7 mouse cellular contexts compared by ENCODE assay signal in the genomic region with DNA sequence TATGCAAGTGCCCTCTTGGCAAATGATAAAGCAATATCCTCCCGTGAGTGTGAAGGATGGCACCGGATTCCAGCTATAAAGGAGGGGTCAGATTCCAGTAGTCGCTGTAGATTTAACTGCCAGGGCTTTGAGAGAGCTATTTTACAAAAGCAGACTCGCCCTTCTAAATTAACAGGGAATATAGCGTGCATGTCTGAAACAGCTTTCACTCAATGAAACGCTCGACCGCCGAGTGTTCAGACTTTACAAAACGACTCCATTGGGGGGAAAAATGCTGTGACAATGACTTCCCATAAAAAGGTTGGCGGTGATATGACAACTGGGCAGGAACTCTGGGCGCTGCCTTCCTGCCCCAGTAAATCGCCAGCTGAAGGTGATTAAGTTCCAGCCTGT. TPM values are rescaled to one million over a fixed set of nuclear protein-coding genes. Genes with fewer than 3 reads are reported as not detected.
DNase-seq lines count a peak whose midpoint lies in the region; ATAC-seq lines count a peak whose summit lies in the region.

No protein-coding gene starts in this region.

- no peaks in the 10 kb centered on the region for H3K9me3 ChIP-seq in lung, embryonic 15.5 days
- no peaks in the 10 kb centered on the region for H3K9me3 ChIP-seq in forebrain, embryonic 13.5 days (replicated peaks)
- H3K9me3 ChIP-seq in limb, embryonic 12.5 days = no peaks in the 10 kb centered on the region

- peaks cover 13% of the 10 kb centered on the region for H3K4me1 ChIP-seq in lung, embryonic 15.5 days
- peaks cover 15% of the 10 kb centered on the region for H3K4me1 ChIP-seq in forebrain, embryonic 13.5 days
- peaks cover 14% of the 10 kb centered on the region for H3K4me1 ChIP-seq in limb, embryonic 12.5 days (replicated peaks)

- ATAC-seq in lung, embryonic 15.5 days (ENCODE audit: borderline replicate concordance, extremely low read depth, low FRiP score, low TSS enrichment) = no peak
- ATAC-seq in forebrain, embryonic 13.5 days = 0 out of 2 replicates have a peak, but pooled peaks have one; percentile 4
- no peak for ATAC-seq in limb, embryonic 12.5 days (ENCODE audit: insufficient number of reproducible peaks, insufficient read depth, low FRiP score, low TSS enrichment, low read depth)

- peak overlapping the region; percentile 84 for H3K4me2 ChIP-seq in lung, embryonic 15.5 days
- H3K4me2 ChIP-seq in forebrain, embryonic 13.5 days = peak overlapping the region; percentile 77
- peak overlapping the region; percentile 86 for H3K4me2 ChIP-seq in limb, embryonic 12.5 days

- H3K27me3 ChIP-seq in lung, embryonic 15.5 days = no peaks in the 10 kb centered on the region
- H3K27me3 ChIP-seq in forebrain, embryonic 13.5 days = no peaks in the 10 kb centered on the region
- no peaks in the 10 kb centered on the region for H3K27me3 ChIP-seq in limb, embryonic 12.5 days

- WGBS in lung, embryonic 15.5 days = 1% methylated on average over 13 of the region's 13 CpGs
- under 1% methylated on average over 13 of the region's 13 CpGs for WGBS in forebrain, embryonic 13.5 days
- WGBS in limb, embryonic 12.5 days = under 1% methylated on average over 13 of the region's 13 CpGs

- intact Hi-C loops in left cerebral cortex, postnatal 14 days (cut with DNase I) = loop anchor here (5.0 kb wide), 2 partner anchors 89 to 209 kb away; no protein-coding TSS in a partner anchor

- peak overlapping the region; percentile 84 for H3K9ac ChIP-seq in lung, embryonic 15.5 days
- H3K9ac ChIP-seq in forebrain, embryonic 13.5 days = peak overlapping the region; percentile 91
- H3K9ac ChIP-seq in limb, embryonic 12.5 days (replicated peaks) = peak overlapping the region; percentile 92

- DNase-seq in lung, postnatal 10 days = no peak
- DNase-seq in retina, postnatal 1 day = peak; percentile 62
- no peak for DNase-seq in left cerebral cortex, postnatal 14 days (ENCODE audit: low spot score in 2 of 2)
- no peak for DNase-seq in thymus, postnatal 0 days (ENCODE audit: low spot score)

- peak overlapping the region; percentile 90 for H3K4me3 ChIP-seq in lung, embryonic 15.5 days
- peak overlapping the region; percentile 69 for H3K4me3 ChIP-seq in forebrain, embryonic 13.5 days
- peak overlapping the region; percentile 79 for H3K4me3 ChIP-seq in limb, embryonic 12.5 days (replicated peaks)

- no peaks in the 10 kb centered on the region for H3K36me3 ChIP-seq in lung, embryonic 15.5 days
- no peaks in the 10 kb centered on the region for H3K36me3 ChIP-seq in forebrain, embryonic 13.5 days (ENCODE audit: poor library complexity, severe bottlenecking)
- H3K36me3 ChIP-seq in limb, embryonic 12.5 days = no peaks in the 10 kb centered on the region; the same call in 1 of the 2 replicates

- peak overlapping the region; percentile 76 for H3K27ac ChIP-seq in lung, embryonic 15.5 days
- peak overlapping the region; percentile 79 for H3K27ac ChIP-seq in forebrain, embryonic 13.5 days
- H3K27ac ChIP-seq in limb, embryonic 12.5 days = peak overlapping the region; percentile 87

RNA-seq across cellular contexts. Expression of a gene that starts 0.6 kb away (rescaled TPM):
- polyA plus RNA-seq in lung, embryonic 15.5 days (2015; fragmentation: Nextera tagmentation; extraction: Ambion mirVana) = 9.7 and 10.7 TPM in 2 replicates
- 22.2 and 24.6 TPM in 2 replicates for polyA plus RNA-seq in forebrain, embryonic 13.5 days (2015; fragmentation: Nextera tagmentation; extraction: Ambion mirVana)
- 15.1 and 15.8 TPM in 2 replicates for polyA plus RNA-seq in limb, embryonic 12.5 days (2016; fragmentation: Nextera tagmentation; extraction: Ambion mirVana)
- 10 to 100 TPM; 10.0 to 13.6 TPM for total RNA-seq in left cerebral cortex, postnatal 14 days (2021)
- 0.66 and 0.70 TPM in 2 replicates for polyA plus RNA-seq in thymus, postnatal 0 days (2015; fragmentation: Nextera tagmentation; extraction: Ambion mirVana)

RNA-seq across cellular contexts. Expression of a gene that starts 50.7 kb away (rescaled TPM):
- 46.0 and 48.3 TPM in 2 replicates for polyA plus RNA-seq in lung, embryonic 15.5 days (2015; fragmentation: Nextera tagmentation; extraction: Ambion mirVana)
- 27.7 and 30.6 TPM in 2 replicates for polyA plus RNA-seq in forebrain, embryonic 13.5 days (2015; fragmentation: Nextera tagmentation; extraction: Ambion mirVana)
- polyA plus RNA-seq in limb, embryonic 12.5 days (2016; fragmentation: Nextera tagmentation; extraction: Ambion mirVana) = 45.3 and 51.3 TPM in 2 replicates
- total RNA-seq in left cerebral cortex, postnatal 14 days (2021) = 10 to 100 TPM; 42.3 to 43.2 TPM
- 36.7 and 39.2 TPM in 2 replicates for polyA plus RNA-seq in thymus, postnatal 0 days (2015; fragmentation: Nextera tagmentation; extraction: Ambion mirVana)
